Mouse (Mus musculus) thymus, postnatal 0 days (tissue): ENCODE results near the gene Zfp367. TPM values are rescaled to one million over a fixed set of nuclear protein-coding genes. Genes with fewer than 3 reads are reported as not detected.

Experiments
- DNase-seq: peaks from one replicate; pipeline ENCODE4 v3.0.0-alpha.2; 2015; ENCODE audit warnings: low spot score
- polyA plus RNA-seq: library from polyadenylated mRNA; unstranded; fragments of >200 nt; fragmentation: Nextera tagmentation; extraction: Ambion mirVana; gene quantifications from 2 replicates; pipeline ENCODE4 v1.2.1, GENCODE M21; 2015

Gene Zfp367
- polyA plus RNA-seq, 1 experiment from 2014 or later: 22.0 TPM

- no peak for DNase-seq
These were observed 1.6 kb upstream of the Zfp367 start for GRCm38 (mm10) chr13:64154651-64155050.

GRCm38 (mm10) chr13:64153751-64154267 lies 807 bp upstream of the Zfp367 start:
- peak; percentile 33 for DNase-seq

GRCm38 (mm10) chr13:64152671-64153082 lies 325 bp downstream of the Zfp367 start:
- no peak for DNase-seq

GRCm38 (mm10) chr13:64152241-64152669 lies 747 bp downstream of the Zfp367 start:
- peak; percentile 64 for DNase-seq

GRCm38 (mm10) chr13:64150121-64150520 lies 2.9 kb downstream of the Zfp367 start:
- peak; percentile 45 for DNase-seq

GRCm38 (mm10) chr13:64129616-64130375 lies 23.2 kb downstream of the Zfp367 start:
- peak; percentile 61 for DNase-seq

- peak; percentile 30 for DNase-seq
These were observed 24.0 kb downstream of the Zfp367 start, which contains the start of gene Slc35d2 for GRCm38 (mm10) chr13:64128858-64129615. Gene Slc35d2 (minus strand): TSS chr13:64129368.

GRCm38 (mm10) chr13:64126316-64126715 lies 26.7 kb downstream of the Zfp367 start:
- DNase-seq: no peak

GRCm38 (mm10) chr13:64124886-64125285 lies 28.1 kb downstream of the Zfp367 start:
- no peak for DNase-seq

GRCm38 (mm10) chr13:64123491-64124188 lies 29.4 kb downstream of the Zfp367 start:
- peak; percentile 16 for DNase-seq

- DNase-seq: no peak
These were observed 32.2 kb downstream of the Zfp367 start for GRCm38 (mm10) chr13:64120760-64121159.

GRCm38 (mm10) chr13:64117442-64117841 lies 35.6 kb downstream of the Zfp367 start:
- peak; percentile 35 for DNase-seq

GRCm38 (mm10) chr13:64110421-64110820 lies 42.6 kb downstream of the Zfp367 start:
- DNase-seq: no peak

- no peak for DNase-seq
These were observed 44.6 kb downstream of the Zfp367 start for GRCm38 (mm10) chr13:64108381-64108850.

GRCm38 (mm10) chr13:64107535-64107934 lies 45.5 kb downstream of the Zfp367 start:
- no peak for DNase-seq

GRCm38 (mm10) chr13:64107105-64107504 lies 45.9 kb downstream of the Zfp367 start:
- no peak for DNase-seq

GRCm38 (mm10) chr13:64105690-64106089 lies 47.3 kb downstream of the Zfp367 start:
- no peak for DNase-seq

- peak; percentile 51 for DNase-seq
These were observed 52.8 kb downstream of the Zfp367 start for GRCm38 (mm10) chr13:64100186-64100585.

- peak; percentile 41 for DNase-seq
These were observed 54.0 kb downstream of the Zfp367 start for GRCm38 (mm10) chr13:64098992-64099391.

- DNase-seq: peak; percentile 43
These were observed 59.7 kb downstream of the Zfp367 start for GRCm38 (mm10) chr13:64093341-64093740.

- DNase-seq: no peak
These were observed 60.2 kb downstream of the Zfp367 start for GRCm38 (mm10) chr13:64092752-64093151.
